Mouse (Mus musculus): ENCODE data around the gene Slc5a10.

DNA sequence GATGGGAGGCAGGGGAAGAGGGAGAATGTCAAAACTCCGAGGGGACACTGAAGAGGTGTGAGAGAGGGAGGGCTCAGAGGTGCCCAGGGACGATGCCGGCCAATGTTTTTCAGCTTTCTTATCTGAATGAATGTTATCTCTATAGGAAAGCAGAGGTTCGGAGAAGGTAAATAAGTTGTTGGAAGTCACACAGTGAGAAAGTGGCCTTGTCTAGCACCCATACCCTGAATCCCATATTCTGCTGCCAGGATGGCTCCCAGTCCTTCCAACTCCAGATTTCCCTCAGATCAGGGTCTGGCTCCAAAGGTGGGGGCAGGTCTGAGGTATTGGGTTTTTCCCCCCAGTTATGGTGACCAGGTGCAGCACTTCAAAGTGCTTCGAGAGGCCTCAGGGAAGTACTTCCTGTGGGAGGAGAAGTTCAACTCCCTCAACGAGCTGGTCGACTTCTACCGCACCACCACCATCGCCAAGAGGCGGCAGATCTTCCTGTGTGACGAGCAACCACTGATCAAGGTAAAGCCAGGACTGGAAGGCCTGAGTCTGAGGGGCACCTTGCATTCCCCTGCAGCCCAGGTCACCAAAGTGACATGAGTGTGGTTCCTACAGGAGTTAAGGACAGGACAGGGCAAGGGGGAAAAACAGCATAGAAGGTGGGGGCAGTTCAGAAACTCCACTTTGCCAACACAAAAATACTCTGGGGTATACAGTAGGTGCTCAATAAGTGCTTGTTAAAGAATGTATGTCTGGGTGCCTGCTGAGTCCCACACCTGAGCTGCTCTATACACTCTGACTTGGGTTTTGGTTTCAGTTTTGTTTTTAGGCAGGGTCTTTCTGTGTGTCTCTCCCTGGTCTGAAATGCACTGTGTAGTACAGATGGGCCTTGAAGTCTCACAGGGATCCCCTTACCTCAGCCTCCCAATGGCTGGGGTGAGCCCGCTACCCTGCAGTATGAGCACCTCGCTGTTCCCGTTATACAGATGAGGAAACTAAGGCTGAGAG, 50.8 kb downstream of the Slc5a10 start:
- no peak for TF ChIP-seq CTCF (IDR thresholded peaks at IDR 0.05; ENCODE audit: control insufficient read depth, insufficient read depth, insufficient read length)
- TF ChIP-seq USF1 (IDR thresholded peaks at IDR 0.05; ENCODE audit: low read depth): no peak
